Mouse (Mus musculus) c-Kit-negative CD71-positive TER-119-positive erythroid progenitor cells, embryonic 14.5 days (primary cell): ENCODE data around the gene Fgfr2.

ENCODE experiments used
- DNase-seq: peaks from one replicate; pipeline ENCODE4 v3.0.0-alpha.2; 2013; ENCODE audit warnings: low read depth, low spot score

Fgfr2 gene

DNA sequence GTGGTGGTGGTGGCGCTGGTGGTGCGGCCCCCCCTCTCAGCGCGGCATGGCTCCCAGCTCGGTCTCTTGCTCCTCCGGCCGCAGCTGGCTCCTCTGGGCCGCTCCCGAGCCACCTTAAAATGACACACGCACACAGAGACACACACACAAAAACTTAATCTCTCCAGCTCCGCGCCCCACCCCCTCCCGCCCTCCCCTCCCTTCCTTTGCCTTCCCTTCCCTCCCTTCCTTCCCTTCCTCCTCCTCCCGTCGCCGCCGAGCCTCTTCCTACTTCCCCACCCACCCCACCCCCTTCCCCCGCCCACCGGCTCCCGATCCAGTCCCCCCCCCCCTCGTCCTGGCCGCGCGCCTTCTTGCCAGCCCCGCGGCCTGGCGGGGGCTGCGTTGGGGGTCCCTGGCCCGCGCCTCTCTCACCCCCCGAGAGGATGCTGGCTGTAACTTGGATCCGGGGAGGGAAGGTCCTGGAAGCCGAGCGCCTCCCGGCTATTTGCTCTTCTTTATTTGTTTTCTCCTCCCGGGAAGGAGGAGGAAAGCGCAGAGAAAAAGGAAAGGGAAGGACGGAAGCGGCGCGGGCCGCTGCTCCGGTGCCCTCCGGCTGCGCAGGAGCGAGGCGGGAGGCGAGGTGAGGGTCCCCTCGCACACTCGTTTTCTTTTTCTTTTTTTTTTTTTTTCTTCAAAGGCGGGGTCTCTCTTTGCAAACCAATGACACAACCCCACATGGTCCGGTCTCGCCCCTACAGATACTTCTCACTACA, at the start of gene Fgfr2:
Gene Fgfr2, minus strand, starts transcription at position 107 of the 755 bp plus-strand sequence.
- DNase-seq, result no peak

DNA sequence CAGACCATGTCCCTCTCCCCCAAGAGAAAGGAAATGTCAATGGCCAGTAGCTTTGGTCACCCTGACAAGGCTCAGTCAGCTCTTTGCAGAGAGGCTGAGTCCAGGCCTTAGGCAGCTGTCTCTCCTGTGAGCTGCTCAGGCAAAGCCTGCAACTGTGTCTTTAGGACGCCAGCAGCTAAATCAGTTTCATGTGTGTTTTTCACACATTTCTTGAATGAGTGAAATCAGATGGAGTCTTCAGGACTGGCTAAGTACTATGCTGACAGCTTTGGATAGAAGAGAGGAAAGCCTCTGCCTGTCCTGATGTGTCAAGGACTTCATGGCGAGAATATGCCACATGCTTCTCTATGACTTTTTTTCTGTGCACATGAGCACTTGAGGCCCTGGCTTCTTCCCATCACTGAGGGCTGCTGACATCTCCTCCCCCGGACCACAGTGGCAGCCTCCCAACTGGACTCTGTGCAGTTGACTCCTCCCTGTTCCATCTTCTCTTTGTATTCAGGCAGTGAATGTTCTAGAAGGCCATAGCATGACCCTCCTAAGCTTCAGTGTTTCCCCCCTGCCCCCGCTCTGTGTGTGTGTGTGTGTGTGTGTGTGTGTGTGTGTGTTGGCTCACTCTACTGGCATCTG, 48.4 kb upstream of the Fgfr2 start:
- no peak for DNase-seq

DNA sequence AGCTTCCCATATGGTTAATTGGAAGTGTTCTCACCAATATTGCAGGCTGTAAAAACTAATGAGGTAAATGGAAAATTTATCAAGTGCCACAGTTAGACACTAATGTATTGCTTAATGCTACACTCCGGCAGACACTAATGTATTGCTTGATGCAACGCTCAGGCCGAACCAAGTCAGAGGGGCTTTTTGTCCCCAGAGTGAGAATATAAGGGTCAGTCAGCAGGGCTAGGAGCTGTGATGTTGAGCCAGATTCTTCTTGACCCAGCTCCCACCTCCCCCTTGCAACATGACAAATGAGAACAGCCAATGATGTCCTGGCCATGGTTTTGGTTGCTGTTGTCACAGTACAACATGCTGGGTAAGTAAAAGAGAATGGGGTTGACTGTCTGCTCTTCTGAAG, 45.8 kb upstream of the Fgfr2 start:
- DNase-seq, result no peak

DNA sequence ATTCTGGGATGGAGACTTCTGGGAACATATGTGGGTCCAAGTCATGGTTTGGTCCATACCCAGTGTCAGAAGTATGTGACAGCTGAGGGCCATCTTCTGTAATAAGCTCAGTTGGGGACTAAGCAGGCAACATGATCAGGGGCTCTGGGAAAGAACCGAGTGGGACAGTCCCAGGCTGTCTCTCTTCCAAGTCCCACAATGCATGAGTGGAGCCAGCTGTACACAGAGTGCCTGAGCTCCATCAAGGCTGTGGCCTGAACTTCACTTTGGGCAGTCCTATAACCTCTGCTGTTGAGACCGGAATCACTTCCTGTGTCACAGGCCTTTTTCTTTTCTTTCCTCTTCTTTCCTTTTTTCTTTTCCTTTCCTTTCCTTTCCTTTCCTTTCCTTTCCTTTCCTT, 44.8 kb upstream of the Fgfr2 start:
- DNase-seq, result no peak

DNA sequence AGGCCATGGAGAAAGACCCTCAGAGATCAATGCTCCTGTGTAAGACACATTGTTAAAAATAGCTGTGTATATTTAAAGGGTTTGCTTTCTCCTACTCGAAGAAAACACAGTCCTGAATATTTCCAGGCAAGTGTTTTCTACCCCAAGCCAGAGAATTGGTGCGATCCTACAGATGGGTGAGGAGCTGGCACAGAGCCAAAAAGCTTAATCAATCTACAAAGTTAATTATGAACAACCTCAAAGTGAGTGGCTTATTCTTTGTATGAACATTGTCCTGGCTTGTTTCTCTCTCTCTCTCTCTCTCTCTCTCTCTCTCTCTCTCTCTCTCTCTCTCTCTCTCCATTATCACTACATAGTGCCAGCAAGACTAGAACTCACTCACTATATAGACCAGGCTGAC, 41.6 kb upstream of the Fgfr2 start:
- no peak for DNase-seq

DNA sequence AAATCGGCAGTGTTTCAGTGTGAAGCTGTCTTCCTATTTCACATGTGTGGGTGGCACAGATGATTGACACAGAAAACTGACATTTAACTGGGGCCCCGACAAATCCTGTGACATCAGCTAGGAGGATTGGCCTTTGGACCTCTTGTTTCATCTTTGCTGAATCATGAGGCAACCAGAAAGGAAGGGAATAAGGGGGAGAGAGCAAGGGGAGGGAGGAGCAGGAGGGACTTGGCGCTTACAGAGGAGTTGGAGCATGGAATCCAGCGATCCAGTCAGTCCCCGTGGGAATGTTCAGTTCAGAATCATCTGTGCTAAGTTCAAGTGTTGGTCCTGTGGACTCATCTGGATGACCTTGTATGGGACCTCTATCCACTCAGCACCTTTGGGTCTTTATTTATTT, 39.9 kb upstream of the Fgfr2 start:
- DNase-seq, result no peak

DNA sequence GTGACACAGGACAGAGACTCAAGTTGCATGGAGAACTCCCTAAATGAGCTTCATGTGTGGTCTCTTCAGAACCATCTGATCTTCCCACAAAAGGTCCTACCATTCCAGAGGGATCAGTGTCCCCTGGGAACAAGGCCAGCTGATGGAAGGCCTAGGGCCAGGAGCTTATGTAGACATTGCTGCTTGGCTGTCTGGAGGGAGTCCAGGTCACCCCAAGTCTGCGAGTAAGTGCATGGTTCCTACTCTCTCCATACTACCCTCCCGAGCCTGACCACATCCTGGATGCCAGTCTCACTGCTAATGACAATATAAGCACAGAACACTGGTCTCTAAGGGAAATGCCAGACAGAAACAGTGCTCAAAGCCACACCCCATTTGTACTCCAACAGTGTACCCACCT, 39.0 kb upstream of the Fgfr2 start:
- no peak for DNase-seq

DNA sequence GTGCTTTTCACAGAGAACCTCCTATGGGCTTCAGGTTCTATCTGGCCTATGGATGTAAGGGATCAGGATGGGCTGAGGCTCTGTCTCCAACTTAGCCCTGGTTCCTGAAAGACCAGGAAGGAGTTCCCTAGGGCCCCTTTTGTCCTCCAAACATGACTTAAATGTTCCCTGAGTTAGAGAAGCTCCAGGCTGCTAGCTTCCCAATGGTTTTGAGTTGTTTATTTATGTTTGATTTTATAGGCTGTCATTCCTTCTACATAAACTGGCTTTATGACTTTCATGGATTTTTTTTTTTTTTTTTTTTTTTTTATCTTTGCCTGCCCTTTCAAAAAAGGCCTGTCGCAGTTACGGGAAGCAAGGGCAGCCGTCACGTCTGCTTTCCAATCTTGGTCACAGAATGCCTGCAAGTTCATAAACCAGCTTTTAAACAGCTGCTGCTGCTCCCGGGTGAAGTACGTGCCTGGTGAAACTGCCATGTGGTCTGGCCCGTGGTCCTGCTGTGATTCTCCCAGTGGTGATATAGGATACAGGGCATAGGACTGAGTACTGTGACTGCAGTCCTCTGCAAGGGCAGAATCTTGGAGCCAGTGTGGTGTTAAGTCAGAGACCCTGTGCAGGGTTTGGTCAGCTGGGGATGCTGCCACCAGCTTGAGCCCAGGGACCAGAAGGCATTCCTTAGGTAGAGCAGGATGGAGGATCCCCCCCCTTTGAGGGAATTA, 38.4 kb upstream of the Fgfr2 start:
- DNase-seq, result no peak

DNA sequence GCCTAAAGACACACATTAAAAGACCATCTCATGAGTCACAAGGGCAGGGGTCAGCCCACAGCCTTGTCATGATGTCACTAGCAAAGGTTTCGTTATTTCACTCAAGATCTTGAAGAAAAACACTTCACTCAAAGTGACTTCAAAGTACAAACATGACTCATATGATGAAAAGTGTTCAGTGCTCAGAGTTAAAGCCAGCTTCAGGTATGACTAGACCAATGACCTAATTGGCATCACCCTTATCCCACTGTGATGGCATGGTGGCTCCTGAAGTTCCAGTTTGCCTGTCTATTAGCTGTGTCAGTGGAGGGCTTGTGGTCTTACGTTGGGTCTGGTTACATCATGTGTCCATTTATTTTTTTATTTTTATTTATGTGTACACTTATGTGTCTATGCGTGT, 36.4 kb upstream of the Fgfr2 start:
- no peak for DNase-seq

DNA sequence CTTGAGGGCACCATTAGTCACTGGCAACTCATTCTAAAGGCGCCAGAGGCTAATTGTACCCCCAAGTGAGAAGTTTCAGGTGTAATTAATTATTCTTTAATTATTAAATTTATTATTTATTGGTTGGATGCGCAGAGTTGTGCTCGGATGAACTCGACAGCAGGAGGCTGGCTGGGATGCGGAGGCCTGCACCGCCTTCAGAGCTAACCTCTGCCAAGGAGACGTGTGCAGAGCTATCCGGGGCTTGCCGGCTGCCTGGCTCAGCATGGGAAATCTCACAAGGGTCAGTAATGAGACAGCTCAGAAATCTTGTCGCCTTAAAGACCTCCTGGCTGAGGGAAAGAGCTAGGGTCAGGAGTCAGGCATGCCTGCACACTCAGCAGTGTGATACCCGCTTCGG, 32.5 kb upstream of the Fgfr2 start:
- DNase-seq, result no peak

DNA sequence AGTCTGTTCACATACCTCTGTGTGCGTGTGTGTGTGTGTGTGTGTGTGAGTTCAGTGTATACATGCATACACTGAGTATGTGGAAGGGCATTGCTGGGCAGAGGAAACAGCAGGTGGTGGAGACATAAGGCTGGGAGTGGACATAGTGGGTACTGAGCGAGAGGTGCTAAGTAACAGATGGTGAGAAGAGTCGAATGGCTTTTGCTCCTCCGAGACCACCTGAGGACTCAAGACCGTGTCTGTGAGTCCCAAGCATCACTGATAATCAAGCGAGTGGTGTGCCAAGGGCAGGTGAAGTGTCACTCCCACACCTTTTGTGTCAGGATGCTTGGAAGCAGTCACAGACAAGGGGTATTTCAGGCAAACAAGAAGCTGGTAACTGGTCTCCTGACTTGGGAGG, 31.7 kb upstream of the Fgfr2 start:
- no peak for DNase-seq

DNA sequence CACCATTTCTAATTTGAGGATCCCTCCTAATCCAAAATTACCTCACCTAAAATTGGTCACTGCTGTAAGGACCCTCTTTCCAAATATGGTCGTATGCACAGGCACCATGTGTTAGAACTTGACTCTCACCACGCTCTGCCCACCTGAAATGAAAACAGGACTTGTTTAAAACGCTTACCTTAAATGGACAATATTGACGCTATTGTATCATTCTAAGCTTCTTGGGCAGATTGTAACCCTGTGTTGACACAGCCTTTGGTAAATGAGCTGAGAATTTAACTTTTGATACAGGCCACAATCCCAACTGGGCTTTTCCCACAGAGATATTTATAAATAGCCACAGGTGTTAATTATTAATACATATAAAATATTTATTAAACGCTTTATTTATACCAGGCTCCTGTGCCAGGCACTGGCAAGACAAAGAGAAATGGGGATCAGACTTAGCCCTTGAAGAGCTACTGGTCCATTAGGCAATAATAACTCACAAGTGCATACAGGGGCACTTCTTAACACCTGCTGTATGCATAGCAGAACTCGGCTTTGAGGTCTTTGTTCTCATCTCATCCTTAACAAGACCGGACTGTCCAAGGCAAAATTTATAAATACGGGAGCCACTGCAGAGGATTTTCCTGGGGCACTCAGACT, 16.7 kb upstream of the Fgfr2 start:
- DNase-seq, result no peak

DNA sequence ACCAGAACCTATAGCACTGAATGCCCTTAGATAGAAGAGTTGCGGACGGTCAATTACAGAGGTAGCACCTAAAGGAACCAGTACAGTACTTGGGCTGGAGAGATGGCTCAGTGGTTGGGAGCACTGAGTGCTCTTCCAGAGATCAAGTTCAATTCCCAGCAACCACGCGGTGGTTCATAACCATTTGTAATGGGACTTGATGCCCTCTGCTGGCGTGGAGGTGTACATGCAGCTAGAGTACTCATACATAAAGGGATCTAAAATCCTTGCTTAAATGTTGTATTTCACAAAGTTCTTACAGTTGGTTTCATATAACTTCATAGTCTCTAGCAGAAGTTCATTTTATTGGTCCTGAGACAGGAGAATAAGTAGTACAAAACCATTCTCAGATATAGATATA, 10.4 kb upstream of the Fgfr2 start:
- no peak for DNase-seq

DNA sequence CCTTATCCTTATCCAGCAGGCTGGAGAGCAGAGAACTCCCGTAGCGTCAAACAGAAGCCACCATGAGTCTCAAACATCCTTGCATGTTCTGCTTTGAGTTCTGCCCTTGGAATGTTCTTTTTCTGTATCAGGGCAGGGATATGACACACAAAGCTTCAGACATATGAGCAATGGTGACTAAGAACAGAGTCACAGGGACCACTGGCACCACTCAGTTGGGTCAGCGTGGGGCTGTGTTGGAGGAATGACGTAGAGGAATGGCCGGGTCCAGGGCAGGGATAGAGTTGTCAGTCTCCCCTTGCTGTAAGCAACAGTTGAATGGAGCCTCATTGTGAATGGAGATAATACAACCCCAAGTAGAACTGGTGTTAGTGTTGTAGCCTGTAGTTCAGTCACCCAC, 9.6 kb upstream of the Fgfr2 start:
- DNase-seq, result no peak

DNA sequence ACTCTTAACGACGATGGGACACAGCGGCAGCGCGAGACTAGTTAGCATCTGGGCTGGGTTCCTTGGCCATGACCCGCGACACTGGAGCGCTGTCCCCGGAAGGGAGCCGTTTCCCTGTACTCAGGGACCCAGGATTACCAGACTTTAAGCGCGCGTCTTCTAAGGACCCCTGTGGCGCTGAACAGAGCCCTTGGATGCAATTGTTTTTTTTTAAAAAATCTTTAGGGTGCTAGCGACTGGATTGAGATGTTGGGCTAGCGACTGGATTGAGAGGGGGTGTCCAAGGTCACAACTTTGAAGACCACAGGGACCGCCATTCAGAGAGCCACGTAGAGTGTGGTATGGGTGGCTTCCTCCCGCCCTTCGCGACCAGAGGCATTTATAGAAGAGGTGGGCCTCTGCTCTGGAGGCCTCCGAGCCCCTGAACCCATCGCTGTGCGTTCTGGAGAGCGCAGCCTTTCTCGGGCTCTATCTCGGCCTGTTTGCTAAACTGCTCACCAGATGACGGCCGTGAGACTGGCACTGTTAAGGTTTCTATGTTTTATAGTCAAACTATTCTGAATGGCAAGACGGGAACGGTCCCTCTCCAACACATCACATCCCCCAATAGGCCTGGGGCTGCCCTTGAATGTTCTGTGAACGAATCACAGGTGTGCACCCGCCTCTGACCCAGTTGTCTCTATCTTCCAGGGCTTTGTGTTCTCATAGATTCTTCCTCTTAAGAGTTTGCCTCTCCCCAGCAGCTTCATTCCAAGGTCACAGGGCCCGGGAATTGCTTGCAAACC, 1.7 kb upstream of the Fgfr2 start:
- DNase-seq, result no peak

DNA sequence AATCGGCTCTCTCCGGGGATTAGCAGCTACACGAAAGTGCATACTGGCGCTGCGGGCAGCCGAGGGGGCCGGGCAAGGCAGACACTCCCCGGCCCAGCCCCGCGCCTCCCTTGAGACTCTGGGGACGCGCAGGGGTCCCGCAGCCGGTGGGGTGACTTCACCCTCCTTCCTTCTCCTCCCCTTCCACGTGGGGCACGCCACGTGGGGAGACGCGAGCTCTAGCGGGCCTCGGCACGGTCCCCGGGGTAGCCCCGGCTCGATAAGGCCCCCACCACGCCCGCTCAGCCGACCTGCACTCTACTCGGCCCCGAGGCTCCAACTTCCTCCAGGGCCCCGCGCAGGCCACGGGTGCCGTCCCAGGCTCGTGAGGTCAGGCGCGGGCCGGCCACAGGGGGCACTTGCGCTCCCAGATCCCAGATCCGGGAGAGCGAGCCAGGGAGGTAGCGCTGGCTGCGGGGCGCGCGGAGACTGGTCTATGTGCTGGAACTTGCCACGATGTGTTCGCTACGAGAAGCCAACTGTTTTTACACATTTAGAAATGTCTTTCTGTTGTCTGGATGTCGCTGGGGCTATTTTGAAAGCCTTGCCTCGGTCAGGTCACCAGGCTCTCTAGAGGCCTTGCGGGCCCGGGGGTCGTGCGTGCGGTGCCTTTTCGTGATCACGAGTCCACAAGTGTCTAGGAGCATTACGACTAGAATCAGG, 1.0 kb upstream of the Fgfr2 start, which contains the start of gene Ctbp2:
Gene Ctbp2, minus strand, starts transcription at position 356 of the 702 bp plus-strand sequence.
- no peak for DNase-seq

DNA sequence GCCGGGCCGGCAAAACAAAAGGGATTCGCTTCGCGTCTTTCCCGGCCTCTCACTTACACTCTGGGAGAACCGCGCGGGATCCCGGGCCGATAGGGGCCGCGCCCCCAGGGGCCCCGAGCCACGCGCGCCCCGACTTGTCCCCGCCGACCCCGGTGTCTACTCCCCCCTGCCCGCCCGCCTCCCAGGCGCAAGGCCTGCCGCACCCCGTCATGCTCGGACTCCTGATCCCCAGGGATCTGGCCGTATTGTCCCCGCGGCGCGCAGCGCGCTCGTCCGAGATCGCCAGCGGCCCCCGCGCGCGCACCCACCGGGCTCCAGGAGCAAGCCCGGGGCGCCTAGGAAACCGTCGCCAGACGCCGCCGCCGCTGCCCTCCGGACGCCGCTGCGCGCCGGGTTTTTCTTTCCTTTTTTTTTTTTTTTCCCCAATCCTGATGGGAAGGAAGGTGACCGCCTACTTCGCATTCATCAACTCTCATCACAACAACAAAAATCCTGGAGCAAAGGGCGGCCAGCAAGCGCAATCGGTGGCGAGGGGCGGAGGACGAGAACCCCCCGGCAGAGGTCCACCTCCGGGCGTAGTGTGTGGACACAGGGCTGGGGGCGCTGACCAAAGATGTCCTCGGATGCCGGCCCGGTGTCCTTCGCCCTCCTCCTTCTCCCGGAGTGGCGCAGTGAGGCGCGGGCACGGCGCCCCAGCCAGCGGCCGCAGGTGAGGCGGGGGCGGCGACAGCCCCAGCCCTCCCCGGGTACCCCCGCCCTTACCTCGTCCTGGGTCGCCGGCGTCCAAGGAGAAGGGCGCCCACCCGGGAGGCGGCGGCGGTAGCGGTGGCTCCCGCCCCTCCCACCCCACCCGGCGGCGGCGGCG, 539 bp downstream of the Fgfr2 start:
- no peak for DNase-seq

DNA sequence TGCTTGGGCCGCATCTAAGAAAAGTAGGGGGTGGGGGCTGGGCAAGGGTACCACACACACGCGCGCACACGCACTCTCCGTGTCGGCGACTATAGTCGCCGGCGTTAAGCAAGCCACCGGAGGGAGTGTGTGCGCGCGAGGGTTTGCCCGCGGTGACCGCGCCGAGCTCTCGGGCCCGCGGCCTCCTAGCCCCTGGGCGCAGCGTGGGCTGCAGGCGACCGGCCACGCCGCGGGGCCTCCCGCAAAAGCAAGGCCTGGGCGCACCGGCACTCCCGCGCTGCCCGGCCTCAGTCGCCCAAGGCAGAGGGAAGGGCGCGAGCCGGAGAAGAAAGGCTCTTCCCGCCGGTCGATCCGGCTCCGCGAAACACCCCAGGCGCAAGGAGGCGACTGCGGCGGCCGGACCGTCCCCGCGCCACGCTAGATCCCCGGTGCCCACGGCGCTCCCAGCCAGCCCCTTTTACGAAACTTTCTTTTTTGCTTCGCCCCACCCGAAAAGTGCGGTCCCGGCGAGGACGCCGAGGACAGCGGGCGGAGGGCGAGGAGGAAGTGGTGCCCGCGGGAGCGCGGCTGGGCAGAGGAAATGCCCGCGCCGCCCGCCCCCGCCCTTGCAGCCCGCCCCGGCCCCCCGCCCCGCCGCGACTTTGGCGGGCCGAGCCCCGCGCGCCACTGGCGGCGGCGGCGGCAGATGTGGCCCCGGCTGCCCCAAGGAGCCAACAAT, 1.3 kb downstream of the Fgfr2 start:
- DNase-seq, result no peak

DNA sequence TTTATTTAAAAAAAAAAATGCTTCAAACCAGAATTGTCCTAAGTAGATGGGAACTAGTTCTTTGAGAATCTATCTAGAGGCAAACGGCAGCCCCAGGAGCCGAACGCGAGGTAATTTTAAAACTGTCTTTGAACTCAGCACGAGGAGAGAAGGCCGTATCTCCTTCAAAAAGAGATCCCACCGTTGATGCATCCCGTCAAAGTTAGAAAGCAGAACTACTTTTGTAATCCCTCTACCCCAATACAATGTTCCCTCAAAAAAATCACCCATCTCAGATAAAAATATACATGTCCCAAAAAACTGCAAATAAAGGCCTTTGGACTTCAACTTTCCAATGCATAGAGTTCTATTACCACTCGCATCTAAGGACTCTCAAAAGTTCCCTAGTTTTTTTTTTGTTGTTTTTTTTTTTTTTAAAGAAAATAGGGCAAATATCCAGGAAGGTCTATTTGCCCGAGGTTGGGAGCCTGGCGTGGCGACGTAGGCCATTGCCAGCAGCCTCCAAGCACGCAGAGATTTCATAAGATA, 2.0 kb downstream of the Fgfr2 start:
- no peak for DNase-seq
